Mouse (Mus musculus) heart, adult 8-10 months (tissue): ENCODE measurements around the gene Gm10974. TPM values are rescaled to one million over a fixed set of nuclear protein-coding genes. Genes with fewer than 3 reads are reported as not detected.

Source experiments
- DNase-seq: peaks from one replicate; pipeline ENCODE4 v3.0.0; 2022; ENCODE audit warnings: low spot score
- total RNA-seq, 4 experiments: library from RNA; stranded (reverse); gene quantifications; 2 replicates each; pipeline ENCODE4 v1.2.4; 2022

Gene Gm10974
- total RNA-seq, result not detected

- peak; percentile 72 for DNase-seq
Observed at GRCm38 (mm10) chr7:66365904-66366303, at the start of gene Gm10974. TSS of gene Gm10974 (plus strand) at chr7:66365905.

- no peak for DNase-seq
Observed at GRCm38 (mm10) chr7:66318147-66318546, 47.6 kb upstream of the Gm10974 start.

GRCm38 (mm10) chr7:66320996-66321395, 44.7 kb upstream of the Gm10974 start:
- DNase-seq, result no peak

- DNase-seq, result peak; percentile 65
Observed at GRCm38 (mm10) chr7:66323252-66324015, 42.3 kb upstream of the Gm10974 start.

- DNase-seq, result no peak
Observed at GRCm38 (mm10) chr7:66325419-66326053, 40.2 kb upstream of the Gm10974 start.

- DNase-seq, result no peak
Observed at GRCm38 (mm10) chr7:66327516-66327915, 38.2 kb upstream of the Gm10974 start.

GRCm38 (mm10) chr7:66330610-66331009, 35.1 kb upstream of the Gm10974 start:
- DNase-seq, result peak; percentile 52

GRCm38 (mm10) chr7:66332340-66332739, 33.4 kb upstream of the Gm10974 start:
- peak; percentile 57 for DNase-seq

- DNase-seq, result no peak
Observed at GRCm38 (mm10) chr7:66333906-66334500, 31.7 kb upstream of the Gm10974 start.

GRCm38 (mm10) chr7:66336955-66337354, 28.8 kb upstream of the Gm10974 start:
- no peak for DNase-seq

GRCm38 (mm10) chr7:66339625-66340024, 26.1 kb upstream of the Gm10974 start:
- peak; percentile 41 for DNase-seq

- DNase-seq, result no peak
Observed at GRCm38 (mm10) chr7:66340044-66340443, 25.7 kb upstream of the Gm10974 start.

- DNase-seq, result peak; percentile 85
Observed at GRCm38 (mm10) chr7:66342323-66342722, 23.4 kb upstream of the Gm10974 start.

GRCm38 (mm10) chr7:66342831-66343230, 22.9 kb upstream of the Gm10974 start:
- no peak for DNase-seq

- no peak for DNase-seq
Observed at GRCm38 (mm10) chr7:66343307-66343706, 22.4 kb upstream of the Gm10974 start.

- DNase-seq, result no peak
Observed at GRCm38 (mm10) chr7:66346959-66347663, 18.6 kb upstream of the Gm10974 start.

GRCm38 (mm10) chr7:66348588-66348987, 17.1 kb upstream of the Gm10974 start:
- no peak for DNase-seq

GRCm38 (mm10) chr7:66349670-66350069, 16.0 kb upstream of the Gm10974 start:
- no peak for DNase-seq

- no peak for DNase-seq
Observed at GRCm38 (mm10) chr7:66351074-66351473, 14.6 kb upstream of the Gm10974 start.

GRCm38 (mm10) chr7:66354911-66355310, 10.8 kb upstream of the Gm10974 start:
- DNase-seq, result no peak

- no peak for DNase-seq
Observed at GRCm38 (mm10) chr7:66355791-66356522, 9.7 kb upstream of the Gm10974 start.
